Mouse (Mus musculus): Measurements from ENCODE around the gene Dcaf6. TPM values are rescaled to one million over a fixed set of nuclear protein-coding genes. Genes with fewer than 3 reads are reported as not detected.
A peak's percentile ranks its signal among the peaks of the same experiment; 100 is the strongest.

Dcaf6 gene
- polyA plus RNA-seq (2015; fragmentation: Nextera tagmentation; extraction: Ambion mirVana) = 17.8 and 19.8 TPM in 2 replicates

- peak within 1 kb of the TSS; percentile 81 for H3K4me3 ChIP-seq (replicated peaks)
- H3K9ac ChIP-seq = peak within 1 kb of the TSS; percentile 81
- H3K36me3 ChIP-seq = no peaks in the 10 kb centered on the region
- peak; percentile 94 for ATAC-seq (ENCODE audit: insufficient number of reproducible peaks, low FRiP score, low TSS enrichment, low read depth)
- no peaks in the 10 kb centered on the region for H3K9me3 ChIP-seq (replicated peaks)
- peaks cover 5% of the 10 kb centered on the region; the same call in 1 of the 2 replicates for H3K4me1 ChIP-seq
- H3K27me3 ChIP-seq = no peaks in the 10 kb centered on the region
- peak within 1 kb of the TSS; percentile 97 for H3K27ac ChIP-seq (replicated peaks)
- under 1% methylated on average over 37 of the region's 37 CpGs for WGBS
- peak within 1 kb of the TSS; percentile 77 for H3K4me2 ChIP-seq (replicated peaks)
Observed at GRCm38 (mm10) chr1:165460360-165460800, at the start of gene Dcaf6, which contains the start of gene Mpc2. Gene Dcaf6 (minus strand): TSS chr1:165460475. Gene Mpc2 (plus strand): TSS chr1:165460637.

DNA sequence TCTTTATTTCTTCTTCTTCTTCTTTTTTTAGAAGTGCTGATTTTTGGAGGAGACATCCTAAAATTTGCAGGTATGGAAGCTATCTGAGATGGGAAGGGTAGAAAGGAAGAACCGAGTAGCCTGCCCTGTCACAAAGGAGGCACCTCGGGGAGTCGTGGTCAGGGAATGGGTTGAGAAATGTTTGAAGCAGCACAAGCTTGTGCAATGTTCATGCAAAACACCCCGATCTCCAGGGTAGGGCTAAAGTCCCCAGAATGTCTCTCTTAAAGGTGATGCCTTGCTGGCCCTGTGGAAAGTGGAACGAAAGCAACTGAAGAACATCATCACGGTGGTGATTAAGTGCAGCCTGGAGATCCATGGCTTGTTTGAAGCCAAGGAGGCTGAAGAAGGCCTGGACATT is 46.0 kb upstream of the Dcaf6 start:
- Histone ChIP-seq H3K27me3 (no peaks in the 10 kb centered on the region), H3K4me3 (replicated peaks) (no peak overlapping the region), H3K9me3 (replicated peaks) (no peaks in the 10 kb centered on the region), H3K4me2 (replicated peaks) (no peak overlapping the region), H3K36me3 (no peaks in the 10 kb centered on the region), H3K27ac (replicated peaks) (no peak overlapping the region), H3K4me1 (no peaks in the 10 kb centered on the region), H3K9ac (no peak overlapping the region)
- ATAC-seq (ENCODE audit: insufficient number of reproducible peaks, low FRiP score, low TSS enrichment, low read depth) = no peak
- 85% methylated on average over 6 of the region's 6 CpGs for WGBS

- no peak for ATAC-seq (ENCODE audit: insufficient number of reproducible peaks, low FRiP score, low TSS enrichment, low read depth)
- no peaks in the 10 kb centered on the region for H3K36me3 ChIP-seq
- H3K27ac ChIP-seq (replicated peaks) = no peak overlapping the region
- H3K9ac ChIP-seq = no peak overlapping the region
- H3K4me2 ChIP-seq (replicated peaks) = no peak overlapping the region
- H3K9me3 ChIP-seq (replicated peaks) = no peaks in the 10 kb centered on the region
- WGBS = 35% methylated on average over 10 of the region's 10 CpGs
- no peaks in the 10 kb centered on the region for H3K4me1 ChIP-seq
- H3K27me3 ChIP-seq = no peaks in the 10 kb centered on the region
- no peak overlapping the region for H3K4me3 ChIP-seq (replicated peaks)
Observed at GRCm38 (mm10) chr1:165503307-165504024, 43.2 kb upstream of the Dcaf6 start.

GRCm38 (mm10) chr1:165498856-165499255 is 38.6 kb upstream of the Dcaf6 start:
- no peaks in the 10 kb centered on the region for H3K36me3 ChIP-seq
- H3K27ac ChIP-seq (replicated peaks) = no peak overlapping the region
- no peaks in the 10 kb centered on the region for H3K4me1 ChIP-seq
- no peak overlapping the region for H3K9ac ChIP-seq
- 27% methylated on average over 3 of the region's 3 CpGs for WGBS
- H3K4me3 ChIP-seq (replicated peaks) = no peak overlapping the region
- no peak for ATAC-seq (ENCODE audit: insufficient number of reproducible peaks, low FRiP score, low TSS enrichment, low read depth)
- no peak overlapping the region for H3K4me2 ChIP-seq (replicated peaks)
- no peaks in the 10 kb centered on the region for H3K9me3 ChIP-seq (replicated peaks)
- no peaks in the 10 kb centered on the region for H3K27me3 ChIP-seq

GRCm38 (mm10) chr1:165489197-165489596 is 28.9 kb upstream of the Dcaf6 start:
- Histone ChIP-seq H3K4me1 (no peaks in the 10 kb centered on the region), H3K27ac (replicated peaks) (no peak overlapping the region), H3K9me3 (replicated peaks) (no peaks in the 10 kb centered on the region), H3K4me2 (replicated peaks) (no peak overlapping the region), H3K27me3 (no peaks in the 10 kb centered on the region), H3K4me3 (replicated peaks) (no peak overlapping the region), H3K36me3 (no peaks in the 10 kb centered on the region), H3K9ac (no peak overlapping the region)
- WGBS = 80% methylated on average over 4 of the region's 4 CpGs
- ATAC-seq (ENCODE audit: insufficient number of reproducible peaks, low FRiP score, low TSS enrichment, low read depth) = no peak

DNA sequence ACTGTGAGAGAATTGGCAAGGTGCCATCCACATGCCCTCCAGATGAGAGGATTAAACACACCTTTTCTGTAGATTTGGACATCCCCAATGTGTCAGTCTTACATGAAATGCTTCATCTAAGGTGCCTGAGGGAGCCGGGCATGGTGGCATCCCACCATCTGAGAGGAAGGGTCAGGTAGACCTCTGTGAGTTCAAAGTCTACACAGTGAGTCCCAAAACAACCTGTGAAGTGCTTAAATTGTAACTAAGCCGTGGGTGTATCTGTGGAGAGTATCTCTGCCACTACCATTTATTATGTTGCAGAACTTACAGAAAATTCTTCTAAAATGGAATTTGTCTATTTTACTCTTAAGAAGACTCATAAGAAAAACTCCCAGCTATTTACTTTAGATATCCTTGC is 25.8 kb upstream of the Dcaf6 start:
- Histone ChIP-seq H3K36me3 (peaks cover 4% of the 10 kb centered on the region; the same call in 1 of the 2 replicates), H3K9me3 (replicated peaks) (no peaks in the 10 kb centered on the region), H3K4me3 (replicated peaks) (no peak overlapping the region), H3K4me2 (replicated peaks) (no peak overlapping the region), H3K27me3 (no peaks in the 10 kb centered on the region), H3K4me1 (no peaks in the 10 kb centered on the region), H3K9ac (no peak overlapping the region), H3K27ac (replicated peaks) (no peak overlapping the region)
- no peak for ATAC-seq (ENCODE audit: insufficient number of reproducible peaks, low FRiP score, low TSS enrichment, low read depth)
- 84% methylated on average over 2 of the region's 2 CpGs for WGBS

DNA sequence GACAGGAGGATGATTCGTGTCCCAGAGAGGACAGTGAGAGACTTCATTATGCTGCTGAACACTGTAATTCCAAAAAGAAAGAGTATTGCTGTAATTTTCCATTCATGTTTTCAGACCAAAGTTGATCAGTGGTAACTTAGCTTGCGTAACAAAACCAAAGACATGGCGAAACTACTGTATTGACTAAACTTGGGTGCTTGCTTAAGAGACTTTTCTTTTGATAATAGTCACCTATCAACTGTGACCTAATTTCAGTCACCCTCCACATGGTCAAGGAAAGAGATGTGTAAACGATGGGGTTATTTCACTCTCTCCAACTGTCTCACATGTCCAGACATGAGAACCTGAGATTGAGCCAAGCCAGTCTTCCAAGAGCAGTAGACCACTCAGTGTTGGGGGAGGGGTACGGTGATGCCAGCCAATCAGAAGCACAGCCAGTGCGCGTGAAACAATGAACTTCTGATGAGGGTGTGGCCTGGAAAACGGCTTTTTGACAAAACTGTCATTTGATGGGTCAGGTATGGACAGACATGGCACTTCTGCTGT is 24.5 kb upstream of the Dcaf6 start, which contains the start of gene Adcy10:
Gene Adcy10 (plus strand): TSS at position 496 of the 546 bp plus-strand sequence.
- no peak for ATAC-seq (ENCODE audit: insufficient number of reproducible peaks, low FRiP score, low TSS enrichment, low read depth)
- no peaks in the 10 kb centered on the region for H3K27me3 ChIP-seq
- WGBS = 90% methylated on average over 8 of the region's 8 CpGs

DNA sequence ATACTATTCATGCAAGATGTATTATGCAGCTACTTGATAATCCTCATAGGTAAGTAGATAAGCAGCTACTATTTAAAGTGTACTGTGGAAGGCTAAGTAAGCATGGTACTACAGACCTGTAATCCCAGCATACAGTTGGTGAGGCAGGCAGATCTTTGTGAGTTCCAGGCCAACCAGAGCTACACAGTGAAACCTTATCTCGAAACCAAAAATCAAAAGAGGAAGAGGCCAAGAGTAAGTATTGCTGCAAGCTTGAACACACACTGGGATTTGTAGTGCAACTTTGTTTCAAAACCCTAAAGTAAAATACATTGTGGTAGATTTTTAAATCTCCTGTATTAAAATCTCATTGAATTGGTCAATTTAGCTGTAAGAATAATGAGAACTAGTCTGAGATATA is 11.2 kb upstream of the Dcaf6 start:
- no peaks in the 10 kb centered on the region for H3K36me3 ChIP-seq
- no peaks in the 10 kb centered on the region for H3K9me3 ChIP-seq (replicated peaks)
- H3K27ac ChIP-seq (replicated peaks) = no peak overlapping the region
- H3K4me1 ChIP-seq = no peaks in the 10 kb centered on the region
- H3K4me2 ChIP-seq (replicated peaks) = no peak overlapping the region
- H3K9ac ChIP-seq = no peak overlapping the region
- ATAC-seq (ENCODE audit: insufficient number of reproducible peaks, low FRiP score, low TSS enrichment, low read depth) = no peak
- no peak overlapping the region for H3K4me3 ChIP-seq (replicated peaks)
- WGBS = 83% methylated on average over 1 of the region's 1 CpGs
- no peaks in the 10 kb centered on the region for H3K27me3 ChIP-seq

More for the DNA sequence above, 24.5 kb upstream of the Dcaf6 start, which contains the start of gene Adcy10:
- H3K36me3 ChIP-seq = peaks cover 7% of the 10 kb centered on the region; the same call in 1 of the 2 replicates
- no peaks in the 10 kb centered on the region for H3K9me3 ChIP-seq (replicated peaks)
- H3K4me3 ChIP-seq (replicated peaks) = no peak within 1 kb of the TSS
- no peak within 1 kb of the TSS for H3K9ac ChIP-seq
- H3K27ac ChIP-seq (replicated peaks) = no peak within 1 kb of the TSS
- H3K4me1 ChIP-seq = no peaks in the 10 kb centered on the region
- H3K4me2 ChIP-seq (replicated peaks) = no peak within 1 kb of the TSS

DNA sequence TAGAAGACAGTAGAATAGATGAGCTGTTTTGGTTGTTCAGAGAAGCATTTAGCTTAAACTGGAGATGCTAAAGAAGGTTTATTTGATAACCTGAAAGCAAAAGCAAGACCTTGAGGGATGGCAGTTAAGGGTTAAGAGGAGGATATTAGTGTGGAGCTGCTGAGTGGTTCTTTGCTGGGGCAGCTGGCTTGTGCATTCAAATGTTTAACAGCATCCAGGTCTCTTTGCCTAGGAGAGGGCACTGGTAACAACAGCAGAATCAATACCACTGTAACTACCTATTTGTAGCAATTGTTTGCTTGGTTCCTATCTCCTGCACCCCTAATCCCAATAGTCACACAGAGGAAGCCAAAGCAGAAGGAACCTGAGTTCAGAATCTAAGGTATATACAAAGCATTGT is 9.4 kb upstream of the Dcaf6 start:
- H3K4me2 ChIP-seq (replicated peaks) = no peak overlapping the region
- no peak overlapping the region for H3K4me3 ChIP-seq (replicated peaks)
- H3K27me3 ChIP-seq = no peaks in the 10 kb centered on the region
- ATAC-seq (ENCODE audit: insufficient number of reproducible peaks, low FRiP score, low TSS enrichment, low read depth) = no peak
- H3K36me3 ChIP-seq = no peaks in the 10 kb centered on the region
- H3K27ac ChIP-seq (replicated peaks) = no peak overlapping the region
- H3K9me3 ChIP-seq (replicated peaks) = no peaks in the 10 kb centered on the region
- H3K4me1 ChIP-seq = no peaks in the 10 kb centered on the region
- H3K9ac ChIP-seq = no peak overlapping the region

GRCm38 (mm10) chr1:165468971-165469370 is 8.7 kb upstream of the Dcaf6 start:
- Histone ChIP-seq H3K36me3 (no peaks in the 10 kb centered on the region), H3K9me3 (replicated peaks) (no peaks in the 10 kb centered on the region), H3K4me2 (replicated peaks) (no peak overlapping the region), H3K27me3 (no peaks in the 10 kb centered on the region), H3K4me3 (replicated peaks) (no peak overlapping the region), H3K9ac (no peak overlapping the region), H3K27ac (replicated peaks) (no peak overlapping the region), H3K4me1 (no peaks in the 10 kb centered on the region)
- no peak for ATAC-seq (ENCODE audit: insufficient number of reproducible peaks, low FRiP score, low TSS enrichment, low read depth)

GRCm38 (mm10) chr1:165464574-165464973 is 4.3 kb upstream of the Dcaf6 start:
- WGBS = 67% methylated on average over 3 of the region's 3 CpGs
- no peak overlapping the region for H3K4me2 ChIP-seq (replicated peaks)
- peaks cover 5% of the 10 kb centered on the region; the same call in 1 of the 2 replicates for H3K4me1 ChIP-seq
- H3K4me3 ChIP-seq (replicated peaks) = no peak overlapping the region
- H3K27me3 ChIP-seq = no peaks in the 10 kb centered on the region
- no peaks in the 10 kb centered on the region for H3K9me3 ChIP-seq (replicated peaks)
- no peak for ATAC-seq (ENCODE audit: insufficient number of reproducible peaks, low FRiP score, low TSS enrichment, low read depth)
- H3K9ac ChIP-seq = no peak overlapping the region
- H3K27ac ChIP-seq (replicated peaks) = no peak overlapping the region
- H3K36me3 ChIP-seq = no peaks in the 10 kb centered on the region
